Mouse (Mus musculus) cerebellum, postnatal 36 days (tissue): Measurements from ENCODE around the gene Grb7.

Experiments
- DNase-seq, 2 experiments: peaks; one replicate each; pipeline ENCODE4 v3.0.0; 2021 to 2022; ENCODE audit warnings: mixed read lengths in 2 of 2

Gene Grb7

DNA sequence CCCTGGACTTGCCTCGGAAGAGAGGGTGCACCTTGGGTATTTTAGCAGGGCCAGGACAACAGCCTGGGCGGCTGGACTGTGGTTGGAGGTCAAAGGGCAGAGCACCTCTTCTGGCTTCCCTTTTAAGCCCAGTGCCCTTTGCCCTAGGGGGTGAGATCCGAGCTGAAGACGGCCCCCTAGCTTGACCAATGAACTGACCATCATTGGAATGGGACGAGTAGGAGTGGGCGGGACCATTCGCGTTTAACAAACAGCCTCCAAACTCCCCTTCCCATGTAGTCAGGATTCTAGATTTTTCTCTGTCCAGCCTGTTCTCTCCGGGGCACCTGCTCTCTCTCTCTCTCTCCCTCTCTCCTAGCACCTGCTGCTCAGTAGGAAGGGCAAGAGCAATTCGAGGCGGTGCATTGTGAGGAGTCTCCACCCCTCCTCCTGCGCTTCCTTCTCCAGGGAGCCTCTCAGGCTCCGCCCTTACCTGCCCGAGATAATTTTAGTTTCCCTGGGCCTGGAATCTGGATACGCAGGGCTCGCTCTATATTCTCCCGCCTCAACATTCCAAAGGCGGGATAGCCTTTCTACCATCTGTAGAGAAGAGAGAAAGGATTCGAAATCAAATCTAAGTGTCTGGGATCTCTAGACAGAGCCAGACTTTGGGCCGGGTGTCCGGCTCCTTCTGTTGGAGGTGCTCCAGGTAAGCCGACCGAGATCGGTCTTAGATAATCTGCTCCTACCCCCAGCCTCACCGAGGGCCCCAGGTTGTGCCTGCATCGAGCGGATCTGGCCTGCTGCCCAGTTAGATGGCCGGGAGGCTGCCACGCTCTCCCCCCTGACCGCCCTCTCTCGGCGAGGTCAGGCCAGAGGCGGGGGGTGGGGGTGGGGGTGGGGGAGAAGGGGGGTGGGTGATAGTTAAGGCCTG is 624 bp downstream of the Grb7 start:
- peak; percentile 55 to 57 for DNase-seq

DNA sequence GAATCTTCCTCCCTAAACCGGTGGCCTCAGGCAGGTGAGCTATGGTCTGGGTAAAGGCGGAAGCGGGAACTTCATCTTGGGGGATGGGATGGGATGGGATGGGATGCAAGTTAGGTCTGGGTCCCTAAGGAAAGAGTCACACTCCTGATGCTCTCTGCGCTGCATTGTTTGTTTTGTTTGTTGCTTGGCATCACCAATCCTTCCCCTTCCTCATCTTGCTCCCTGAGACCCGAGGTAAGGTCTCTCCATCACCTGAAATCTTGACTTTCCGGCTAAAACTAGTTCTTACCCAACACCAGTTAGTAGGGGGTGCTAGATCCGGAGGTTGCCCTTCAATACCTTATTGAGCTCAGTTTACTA is 1.3 kb downstream of the Grb7 start:
- DNase-seq = no peak

DNA sequence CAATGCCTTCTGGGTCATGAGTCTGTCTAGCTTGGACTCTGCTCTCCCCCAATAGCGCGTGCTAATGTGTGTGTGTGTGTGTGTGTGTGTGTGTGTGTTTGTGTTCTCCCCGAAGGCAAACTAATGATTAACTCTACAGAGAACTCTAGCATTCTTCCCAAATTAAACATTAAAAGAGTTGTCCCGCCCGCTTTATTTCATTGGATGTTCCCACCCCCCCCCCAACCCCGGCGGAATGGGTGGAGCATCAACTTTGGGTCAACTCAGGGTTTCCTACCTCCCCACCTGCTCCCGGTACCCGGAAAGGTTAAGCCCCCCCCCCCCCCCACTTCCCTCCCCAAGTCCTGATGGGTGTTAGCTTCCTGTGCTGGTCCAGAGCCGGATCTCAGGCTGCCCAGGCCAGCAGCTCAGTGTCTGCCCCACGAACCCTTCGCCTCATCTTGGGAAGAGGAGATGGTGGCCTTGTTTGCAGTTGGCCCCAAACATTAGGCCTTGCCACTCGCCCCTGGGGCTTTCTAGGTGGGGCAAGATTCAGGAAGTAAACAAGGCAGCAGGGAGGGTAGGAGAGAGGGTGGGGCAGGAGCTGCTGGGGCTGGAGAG is 2.1 kb downstream of the Grb7 start:
- DNase-seq = no peak

DNA sequence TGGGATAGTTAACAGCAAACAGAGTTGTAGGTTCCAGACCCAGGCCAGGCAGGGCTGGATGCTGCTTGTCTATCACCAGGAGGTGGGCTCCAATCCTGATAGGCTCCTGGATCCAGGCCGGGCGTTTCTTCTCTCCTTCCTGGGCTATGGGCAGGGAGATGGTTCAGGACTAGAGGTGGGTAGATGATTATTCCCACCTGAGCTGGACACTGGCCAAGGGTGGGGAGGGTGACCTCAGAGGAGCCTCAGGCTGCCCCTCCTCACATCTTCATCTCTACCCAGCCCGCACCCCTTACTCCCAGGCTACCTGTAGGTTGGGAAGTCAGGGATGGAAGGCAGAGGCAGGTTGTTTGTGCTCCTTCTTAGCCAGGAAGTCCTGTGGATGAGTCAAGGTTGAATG is 3.2 kb downstream of the Grb7 start:
- no peak for DNase-seq

DNA sequence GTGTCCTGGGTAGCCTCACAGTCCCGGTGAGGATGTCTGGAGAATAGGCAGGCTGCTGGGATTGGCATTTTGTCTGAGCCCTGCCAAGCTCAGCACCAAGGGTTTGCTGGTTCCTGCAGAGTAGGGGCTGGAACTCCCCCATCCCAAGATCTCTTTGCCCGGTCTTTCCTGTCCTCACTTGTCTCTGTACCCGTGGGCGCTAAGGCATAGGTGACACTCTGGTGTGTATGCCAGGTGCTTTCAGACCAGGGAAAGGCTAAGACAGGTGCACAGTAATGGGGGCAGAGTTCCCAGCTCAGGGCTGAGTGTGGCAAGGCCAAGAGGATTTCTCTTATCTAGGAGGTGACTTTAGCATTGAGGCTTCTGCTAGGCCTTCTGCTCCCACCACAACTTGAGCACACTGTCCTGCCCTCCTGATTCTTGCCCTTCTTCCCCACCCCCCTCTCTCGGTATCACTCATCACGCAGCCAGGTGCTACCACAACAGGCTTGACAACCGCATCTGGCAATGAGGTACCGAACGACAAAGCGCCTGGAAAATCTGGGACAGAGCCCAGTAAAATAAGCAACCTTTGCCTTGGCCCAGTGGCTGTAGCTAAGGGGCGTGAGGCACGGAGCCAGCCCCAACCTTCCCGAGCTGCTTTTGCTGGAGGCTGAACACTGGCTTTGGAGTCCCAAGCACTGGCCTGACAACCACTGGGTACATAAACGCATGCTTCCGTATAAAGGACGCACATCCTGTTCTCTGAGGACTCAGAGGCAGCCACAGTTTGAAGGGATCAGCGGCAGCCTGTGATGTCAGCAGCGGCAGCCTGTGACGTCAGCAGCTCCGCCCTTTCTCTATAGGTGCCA is 4.0 kb downstream of the Grb7 start:
- no peak for DNase-seq

GRCm38 (mm10) chr11:98455484-98455883 is 9.3 kb downstream of the Grb7 start:
- DNase-seq = no peak

- DNase-seq = no peak
These were observed 10.4 kb downstream of the Grb7 start for GRCm38 (mm10) chr11:98456545-98456944.

DNA sequence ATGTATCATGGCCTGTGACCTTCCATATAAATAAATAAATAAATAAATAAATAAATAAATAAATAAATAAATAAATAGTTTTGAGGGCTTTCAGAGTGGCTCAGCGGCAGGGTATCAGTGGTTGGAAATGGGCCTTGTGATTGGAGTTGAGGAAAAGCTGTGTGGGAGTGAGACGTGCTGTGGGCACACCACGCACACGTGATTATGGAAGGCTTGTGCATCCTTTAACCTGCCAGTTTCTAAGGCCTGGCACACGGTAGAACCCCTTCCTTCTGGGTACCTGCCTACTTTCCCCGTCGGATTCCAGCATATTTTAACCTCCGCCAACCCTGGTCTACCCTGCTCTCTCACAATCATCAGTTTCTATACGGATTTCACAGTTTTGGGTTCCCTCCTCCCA is 10.8 kb downstream of the Grb7 start:
- DNase-seq = no peak

GRCm38 (mm10) chr11:98457367-98458120 is 11.3 kb downstream of the Grb7 start:
- DNase-seq = peak; percentile 89

DNA sequence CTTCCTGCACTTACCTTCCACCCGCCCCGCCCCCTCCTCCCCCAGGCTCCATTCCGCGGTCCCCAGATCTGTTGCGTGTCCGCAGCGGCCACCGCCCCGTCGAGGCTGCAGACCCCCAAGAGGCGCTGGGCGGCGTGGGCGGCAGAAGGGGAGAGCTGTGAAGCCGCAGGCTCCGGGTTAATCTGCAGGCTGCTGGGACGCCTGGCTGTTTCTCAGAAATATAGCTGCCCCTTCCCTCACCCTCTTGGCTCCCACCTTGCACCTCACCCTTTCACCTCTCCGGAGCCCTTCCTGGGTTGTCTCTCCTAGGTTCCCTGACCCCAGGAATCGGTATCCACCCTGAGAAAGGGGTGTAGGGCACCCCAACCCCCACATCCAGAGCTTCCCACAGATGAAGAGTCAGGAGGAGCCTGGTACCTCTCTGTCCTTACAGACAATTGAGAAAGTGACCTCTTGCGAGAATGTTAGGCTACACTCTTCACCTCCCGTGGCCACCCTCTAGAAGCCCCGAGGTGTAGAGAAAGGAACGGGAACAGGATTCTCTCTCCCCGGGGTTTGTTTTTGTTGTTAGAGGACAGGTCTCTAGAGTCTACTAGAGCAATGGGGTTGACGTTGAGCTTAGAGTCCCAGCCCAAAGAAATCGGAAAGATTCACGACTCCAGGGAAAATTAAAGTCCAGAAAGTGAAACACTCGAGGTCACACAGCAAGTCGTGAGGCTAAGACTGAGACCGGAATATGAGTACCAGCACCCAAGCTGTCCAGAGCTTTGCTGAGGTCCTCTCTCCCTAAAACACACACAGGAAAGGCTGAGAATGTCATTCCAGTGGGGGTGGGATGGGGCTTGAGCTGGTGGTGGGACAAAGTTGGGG is 12.2 kb downstream of the Grb7 start:
- DNase-seq = no peak

DNA sequence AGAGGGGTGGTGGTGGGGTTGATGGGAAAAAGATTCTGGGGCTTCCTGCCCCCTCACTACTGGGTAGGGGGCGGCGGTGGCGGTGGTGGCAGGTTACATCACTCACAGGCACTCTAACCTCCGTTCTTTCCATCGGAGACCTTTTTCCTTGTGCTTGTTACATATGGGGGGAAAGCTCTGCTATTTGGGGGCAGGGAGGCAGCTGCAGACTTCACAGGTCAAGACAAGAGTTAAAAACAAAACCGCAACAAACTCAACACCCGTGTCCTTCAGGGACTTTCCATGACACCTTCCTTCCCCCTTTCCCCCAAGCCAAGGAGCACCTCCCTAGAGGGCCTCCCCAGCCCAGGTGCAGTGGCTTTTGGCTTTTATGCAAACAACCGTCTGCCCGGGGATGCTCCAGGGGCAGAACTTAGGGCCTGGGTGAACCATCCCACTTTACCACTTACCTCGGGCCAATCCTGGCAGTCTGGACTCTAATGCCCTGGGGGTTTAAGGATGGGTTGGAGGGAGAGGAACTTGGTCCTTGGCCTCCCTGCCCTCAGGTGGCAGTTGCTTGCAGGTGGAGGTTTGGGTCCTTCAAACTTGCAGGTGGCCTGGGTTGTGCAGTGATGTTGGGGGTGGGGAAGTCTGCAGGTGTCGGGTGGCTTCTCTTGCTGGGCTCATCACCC is 13.0 kb downstream of the Grb7 start:
- no peak for DNase-seq

GRCm38 (mm10) chr11:98459860-98460259 is 13.7 kb downstream of the Grb7 start:
- no peak for DNase-seq

GRCm38 (mm10) chr11:98461109-98461720 is 15.0 kb downstream of the Grb7 start:
- DNase-seq = no peak

DNA sequence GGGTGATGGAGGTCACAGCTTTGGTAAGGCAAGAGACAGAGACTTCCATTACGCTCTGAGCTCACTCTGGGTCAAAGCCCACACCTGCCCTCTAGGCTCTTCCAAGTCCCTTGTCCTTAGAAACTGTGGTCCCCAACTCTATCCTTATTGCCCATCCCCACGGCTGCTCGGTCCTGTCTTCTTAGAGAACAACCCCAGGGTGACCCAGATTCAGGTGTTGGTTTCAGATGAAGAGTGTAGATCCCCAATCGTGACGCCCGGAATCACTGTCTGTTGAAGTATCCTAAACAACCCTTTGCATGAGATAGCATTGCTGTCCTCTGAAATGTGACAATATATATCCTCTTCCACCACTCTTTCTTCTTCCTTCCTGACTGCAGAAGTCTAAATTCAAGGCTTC is 16.1 kb downstream of the Grb7 start:
- no peak for DNase-seq

DNA sequence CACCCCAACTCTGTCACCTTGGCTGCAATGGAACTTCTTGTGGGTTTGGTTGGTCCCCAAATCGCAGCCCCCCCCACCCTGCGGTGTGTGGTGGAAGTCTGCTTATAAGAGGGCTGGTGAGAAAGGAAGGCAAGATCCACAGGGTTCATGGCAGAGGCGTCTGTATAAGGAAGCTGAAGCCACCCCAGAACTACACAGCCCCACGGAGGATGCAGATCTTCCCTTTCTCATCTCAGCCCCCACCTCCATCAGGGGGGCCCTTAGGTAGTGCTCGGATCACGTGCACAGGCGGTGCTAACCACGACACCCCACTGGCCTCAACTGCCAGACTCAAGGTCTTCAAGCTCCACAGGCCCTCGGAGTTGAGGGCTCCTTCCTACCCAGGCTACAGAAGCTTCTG is 17.7 kb downstream of the Grb7 start:
- DNase-seq = no peak

DNA sequence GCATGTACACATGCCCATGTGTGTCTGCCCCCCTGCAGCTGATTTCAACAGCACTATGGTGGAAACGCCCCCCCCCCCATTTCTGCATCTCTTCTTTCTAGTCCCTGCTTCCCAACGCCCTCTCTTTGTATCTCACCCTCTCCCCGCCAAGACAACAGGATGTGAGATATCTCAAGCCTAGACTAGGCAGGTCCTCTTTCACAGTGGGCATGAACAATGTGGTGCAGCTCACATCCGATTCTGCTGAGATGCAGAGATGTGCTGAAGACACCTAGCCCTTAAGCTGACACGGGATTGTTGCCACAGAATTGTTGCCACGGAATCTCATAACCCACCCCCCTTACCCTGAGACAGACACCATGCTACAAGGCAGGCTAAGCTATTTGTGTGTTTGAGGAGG is 18.3 kb downstream of the Grb7 start:
- DNase-seq = no peak

- DNase-seq = no peak
These were observed 23.8 kb downstream of the Grb7 start for GRCm38 (mm10) chr11:98469761-98470714.

DNA sequence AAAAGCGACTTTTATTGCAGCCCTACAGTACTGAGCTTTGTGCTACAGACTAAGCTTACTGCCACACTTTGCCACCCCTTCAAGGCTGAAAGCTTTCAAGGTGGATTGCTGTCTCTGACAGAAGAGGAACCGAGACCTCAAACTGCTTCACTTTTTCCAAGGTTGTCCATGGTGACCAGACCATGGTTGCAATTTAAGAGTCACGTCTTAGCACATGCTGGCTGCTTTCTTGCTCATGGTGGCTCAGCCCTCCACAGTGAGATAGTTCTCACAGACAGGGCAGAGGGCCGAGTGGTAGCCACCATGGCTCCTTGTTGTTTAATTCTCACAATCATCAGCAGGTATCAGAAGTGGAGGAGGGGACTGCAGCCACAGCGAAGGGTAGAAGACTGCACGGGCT is 24.6 kb downstream of the Grb7 start:
- DNase-seq = no peak

- DNase-seq = no peak
These were observed 26.5 kb downstream of the Grb7 start for GRCm38 (mm10) chr11:98472696-98473095.
